Mouse (Mus musculus): ENCODE measurements at regions not wholly inside any gene's neighbourhood (a gene's known extent, or its start where the extent isn't known, plus 50 kb on each side); places are given as distances from the start of the nearest gene placed in this dataset.
A peak's percentile ranks its signal among the peaks of the same experiment; 100 is the strongest.
"Not testable (repeated sequence)": the region's sequence is repeated elsewhere in the genome, so short reads cannot be mapped to it uniquely, and the experiment has no call there.

GRCm38 (mm10) chrX:95366995-95367394 is 77.7 kb downstream of the Amer1 start:
- no peak for DNase-seq

- DNase-seq: not testable (repeated sequence)
Observed at GRCm38 (mm10) chrX:95365326-95365725, 79.3 kb downstream of the Amer1 start.

- DNase-seq: peak in 1 of 2 experiments; percentile 14
Observed at GRCm38 (mm10) chrX:95359053-95359452, 85.6 kb downstream of the Amer1 start.

All from kidney, postnatal 25 days (tissue).